Mouse (Mus musculus): ENCODE results near the gene Prlh. TPM values are rescaled to one million over a fixed set of nuclear protein-coding genes. Genes with fewer than 3 reads are reported as not detected.

The Prlh gene
- polyA plus RNA-seq (2015; fragmentation: Nextera tagmentation; extraction: Ambion mirVana): not detected in 2 replicates

DNA sequence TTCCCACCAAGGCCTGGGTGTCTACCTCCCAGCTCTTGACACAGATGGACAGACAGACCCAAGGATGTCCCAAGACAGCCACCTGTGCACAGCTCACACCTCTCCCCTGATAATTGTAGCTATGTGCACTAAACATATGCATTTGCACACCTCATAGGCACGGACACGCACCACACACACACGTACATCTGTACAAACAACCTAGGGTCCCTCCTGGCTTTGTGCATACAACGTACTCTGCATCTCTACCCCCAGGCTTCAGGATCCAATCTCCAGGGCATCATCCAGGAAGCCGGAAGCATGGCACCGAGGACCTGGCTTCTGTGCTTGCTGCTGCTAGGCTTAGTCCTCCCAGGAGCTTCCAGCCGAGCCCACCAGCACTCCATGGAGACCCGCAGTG, at the start of gene Prlh:
TSS of gene Prlh (plus strand) at position 301 of the 400 bp plus-strand sequence.
- H3K4me2 ChIP-seq: no peak within 1 kb of the TSS
- no peak for ATAC-seq (ENCODE audit: extremely low read depth, insufficient number of reproducible peaks, low FRiP score, low TSS enrichment)
- H3K36me3 ChIP-seq: no peaks in the 10 kb centered on the region
- no peaks in the 10 kb centered on the region for H3K9me3 ChIP-seq
- peaks cover 50% of the 10 kb centered on the region for H3K27me3 ChIP-seq (replicated peaks)
- H3K9ac ChIP-seq: no peak within 1 kb of the TSS
- WGBS: 77% methylated on average over 8 of the region's 8 CpGs
- H3K4me1 ChIP-seq: no peaks in the 10 kb centered on the region
- no peak within 1 kb of the TSS for H3K27ac ChIP-seq (replicated peaks)
- no peak within 1 kb of the TSS for H3K4me3 ChIP-seq

DNA sequence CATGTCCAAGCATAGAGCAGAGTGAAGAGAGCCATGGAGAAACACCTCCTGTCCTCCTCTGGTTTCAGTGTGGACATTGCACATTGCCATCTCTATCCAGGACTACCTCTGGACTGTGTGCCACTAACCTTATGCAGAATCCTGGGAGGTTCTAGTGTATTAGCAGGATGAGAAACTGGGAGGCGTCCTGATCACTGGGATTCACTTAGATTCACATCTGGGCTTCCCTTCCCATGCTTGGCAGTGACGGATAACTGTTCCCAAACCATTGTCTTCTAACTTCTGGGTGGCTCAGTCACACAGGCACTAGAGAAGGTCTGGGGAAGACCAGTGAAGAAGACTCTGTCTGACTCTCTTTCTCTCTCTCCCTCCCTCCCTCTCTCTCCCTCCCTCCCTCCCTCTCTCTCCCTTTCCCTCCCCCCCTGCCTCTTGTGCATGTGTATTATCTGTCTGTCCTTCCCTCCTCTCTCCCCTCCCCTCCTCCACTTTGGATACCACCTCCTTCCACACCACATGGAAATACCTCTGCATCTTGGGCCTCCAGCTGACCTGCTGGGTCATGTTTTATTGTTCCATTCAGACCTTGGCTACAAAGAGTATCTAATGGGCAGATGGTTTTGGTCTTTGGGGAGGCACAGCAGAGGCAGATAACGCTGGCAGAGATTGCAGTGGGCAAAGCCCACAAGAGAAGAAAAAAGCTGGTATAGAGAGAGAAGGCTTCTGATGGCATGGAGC, 49.5 kb upstream of the Prlh start:
- Histone ChIP-seq H3K4me2 (no peak overlapping the region), H3K9ac (no peak overlapping the region), H3K36me3 (no peaks in the 10 kb centered on the region), H3K9me3 (no peaks in the 10 kb centered on the region), H3K4me3 (no peak overlapping the region), H3K4me1 (peaks cover 13% of the 10 kb centered on the region), H3K27ac (replicated peaks) (0 out of 2 replicates have a peak overlapping the region, but pooled peaks have one; percentile 28), H3K27me3 (replicated peaks) (peaks cover 30% of the 10 kb centered on the region)
- no peak for ATAC-seq (ENCODE audit: extremely low read depth, insufficient number of reproducible peaks, low FRiP score, low TSS enrichment)
- 57% methylated on average over 3 of the region's 3 CpGs for WGBS

DNA sequence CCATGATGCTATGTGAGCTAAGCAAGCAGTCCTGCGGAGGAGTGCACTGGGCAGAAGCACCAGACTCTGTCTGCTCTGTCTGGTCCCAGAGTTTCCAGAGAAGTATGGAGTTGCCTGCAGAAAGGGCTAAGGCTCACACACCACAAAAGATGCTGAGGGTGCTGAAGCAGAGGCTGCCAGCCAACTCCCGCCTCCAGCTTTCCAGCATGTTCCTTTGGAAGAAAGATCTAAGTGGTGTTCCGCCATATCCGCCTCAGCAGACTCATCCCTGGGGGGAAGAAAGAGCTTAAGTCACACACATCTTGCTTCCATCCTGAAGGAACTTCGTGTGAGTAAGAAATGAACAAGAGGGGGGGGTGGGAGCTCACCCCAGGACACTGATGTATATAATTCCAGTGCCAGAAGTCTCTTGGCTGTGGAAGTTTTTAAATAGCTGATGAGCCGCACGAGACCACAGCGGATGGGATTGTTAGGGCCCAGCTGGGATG, 48.9 kb upstream of the Prlh start:
- H3K4me3 ChIP-seq: no peak overlapping the region
- no peaks in the 10 kb centered on the region for H3K36me3 ChIP-seq
- no peaks in the 10 kb centered on the region for H3K9me3 ChIP-seq
- H3K9ac ChIP-seq: no peak overlapping the region
- WGBS: 61% methylated on average over 8 of the region's 8 CpGs
- no peak overlapping the region for H3K4me2 ChIP-seq
- ATAC-seq (ENCODE audit: extremely low read depth, insufficient number of reproducible peaks, low FRiP score, low TSS enrichment): no peak
- H3K27me3 ChIP-seq (replicated peaks): peaks cover 36% of the 10 kb centered on the region
- 0 out of 2 replicates have a peak overlapping the region, but pooled peaks have one; percentile 28 for H3K27ac ChIP-seq (replicated peaks)
- peaks cover 11% of the 10 kb centered on the region for H3K4me1 ChIP-seq

DNA sequence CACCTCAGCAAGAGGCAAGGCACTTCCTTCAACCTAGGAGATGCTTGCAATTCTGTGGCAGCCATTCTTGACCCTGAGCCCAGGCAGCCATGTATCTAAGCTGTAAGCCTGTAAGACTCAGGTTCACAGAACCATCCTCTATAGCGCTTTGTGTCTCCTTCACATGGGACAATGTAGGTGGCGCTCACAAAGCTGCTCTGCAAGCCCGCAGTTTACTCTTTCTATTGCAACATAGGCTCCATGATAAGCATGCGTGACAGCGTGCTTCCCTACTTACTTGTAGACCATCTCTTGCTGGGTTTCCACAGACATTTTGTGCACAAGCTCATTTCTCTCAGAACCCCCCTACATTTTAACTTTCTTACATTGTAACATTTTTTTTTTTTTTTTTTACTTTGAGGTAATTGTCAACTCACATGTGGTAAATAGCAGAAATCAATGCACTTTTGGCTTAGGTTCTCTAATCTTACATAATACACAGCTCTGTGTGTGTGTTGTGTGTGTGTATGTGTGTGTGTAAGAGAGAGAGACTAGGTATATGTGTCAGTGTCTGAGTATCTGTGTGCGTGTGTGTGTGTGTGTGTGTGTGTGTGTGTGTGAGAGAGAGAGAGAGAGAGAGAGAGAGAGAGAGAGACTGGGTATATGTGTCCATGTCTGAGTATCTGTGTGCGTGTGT, 48.0 kb upstream of the Prlh start:
- peaks cover 20% of the 10 kb centered on the region for H3K4me1 ChIP-seq
- WGBS: 73% methylated on average over 7 of the region's 7 CpGs
- peaks cover 42% of the 10 kb centered on the region for H3K27me3 ChIP-seq (replicated peaks)
- no peaks in the 10 kb centered on the region for H3K9me3 ChIP-seq
- no peak for ATAC-seq (ENCODE audit: extremely low read depth, insufficient number of reproducible peaks, low FRiP score, low TSS enrichment)
- no peak overlapping the region for H3K27ac ChIP-seq (replicated peaks)
- H3K9ac ChIP-seq: no peak overlapping the region
- no peaks in the 10 kb centered on the region for H3K36me3 ChIP-seq
- no peak overlapping the region for H3K4me3 ChIP-seq
- no peak overlapping the region for H3K4me2 ChIP-seq

DNA sequence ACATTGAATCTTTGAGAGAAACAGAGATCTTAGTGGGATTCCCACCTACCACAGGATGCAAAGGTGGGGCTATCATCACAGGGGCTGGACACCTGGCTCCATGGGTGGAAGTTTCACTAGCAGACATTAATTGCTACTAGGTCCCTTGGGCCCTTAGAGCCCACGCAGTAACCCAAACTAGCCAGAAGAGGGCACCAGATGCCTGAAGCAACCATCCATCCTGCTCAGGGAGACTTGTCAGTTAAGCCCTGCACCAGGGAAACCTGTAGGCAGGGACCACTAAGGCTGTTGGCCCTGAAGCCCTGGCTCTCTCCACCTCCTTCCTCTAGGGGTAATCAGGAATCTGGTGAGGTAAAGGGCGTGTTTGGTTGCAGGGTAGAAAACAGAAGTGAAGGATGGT, 46.6 kb upstream of the Prlh start:
- peaks cover 55% of the 10 kb centered on the region for H3K27me3 ChIP-seq (replicated peaks)
- no peak overlapping the region for H3K4me2 ChIP-seq
- 0% methylated on average over 2 of the region's 2 CpGs for WGBS
- H3K4me1 ChIP-seq: peaks cover 28% of the 10 kb centered on the region
- H3K9ac ChIP-seq: no peak overlapping the region
- H3K36me3 ChIP-seq: no peaks in the 10 kb centered on the region
- ATAC-seq (ENCODE audit: extremely low read depth, insufficient number of reproducible peaks, low FRiP score, low TSS enrichment): no peak
- H3K4me3 ChIP-seq: no peak overlapping the region
- H3K27ac ChIP-seq (replicated peaks): no peak overlapping the region
- H3K9me3 ChIP-seq: no peaks in the 10 kb centered on the region

DNA sequence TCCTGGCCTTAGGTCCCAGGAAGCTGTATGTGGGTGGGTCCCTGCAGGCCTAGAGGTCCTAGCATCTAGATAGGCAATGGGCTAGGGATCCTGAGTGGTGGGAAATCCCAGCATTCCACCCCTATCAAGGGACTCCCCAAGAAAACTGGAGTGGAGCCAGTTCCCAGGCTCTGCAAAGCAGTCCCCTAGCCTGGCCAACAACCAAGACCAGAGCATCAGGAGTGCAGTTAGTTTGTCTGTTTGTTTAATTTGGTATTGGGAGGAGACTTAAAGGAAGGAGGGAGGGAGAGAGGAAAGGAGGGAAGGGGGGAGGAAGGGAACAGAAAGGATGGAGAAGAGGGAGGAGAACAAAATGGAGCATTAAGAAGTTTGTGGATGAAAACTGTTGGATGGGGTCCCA, 43.7 kb upstream of the Prlh start:
- H3K4me2 ChIP-seq: peak overlapping the region; percentile 54
- H3K4me3 ChIP-seq: no peak overlapping the region
- peaks cover 49% of the 10 kb centered on the region for H3K27me3 ChIP-seq (replicated peaks)
- 0 out of 2 replicates have a peak overlapping the region, but pooled peaks have one; percentile 45 for H3K27ac ChIP-seq (replicated peaks)
- H3K4me1 ChIP-seq: peaks cover 23% of the 10 kb centered on the region
- no peaks in the 10 kb centered on the region for H3K36me3 ChIP-seq
- no peak for ATAC-seq (ENCODE audit: extremely low read depth, insufficient number of reproducible peaks, low FRiP score, low TSS enrichment)
- no peak overlapping the region for H3K9ac ChIP-seq
- no peaks in the 10 kb centered on the region for H3K9me3 ChIP-seq

DNA sequence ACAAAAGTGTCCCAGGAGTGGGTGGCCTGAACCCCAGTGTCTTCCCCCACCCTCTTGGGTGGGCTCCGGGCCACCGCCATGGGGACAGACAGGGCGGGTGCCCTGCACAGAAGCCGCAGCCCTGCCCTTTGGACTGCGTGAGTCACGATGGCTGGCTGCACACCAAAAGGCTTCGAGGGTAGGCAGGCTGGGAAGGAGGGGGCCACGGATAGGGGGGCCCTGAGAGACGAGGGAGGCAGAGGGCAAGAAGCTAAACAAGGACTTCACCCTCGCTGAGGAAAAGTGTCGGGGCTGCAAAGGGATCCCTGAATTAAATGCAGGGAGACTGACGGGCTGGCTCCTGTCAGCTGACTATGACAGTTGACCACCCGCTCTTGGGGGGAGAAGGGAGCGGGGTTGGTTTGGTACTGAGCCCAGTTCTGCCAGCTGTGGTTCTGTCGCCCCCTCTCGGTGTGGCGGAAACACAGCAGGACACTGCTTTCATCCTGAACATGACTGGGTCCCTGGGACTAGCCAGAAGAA, 43.2 kb upstream of the Prlh start:
- Histone ChIP-seq H3K9me3 (no peaks in the 10 kb centered on the region), H3K9ac (no peak overlapping the region), H3K27ac (replicated peaks) (peak overlapping the region; percentile 45; the same call in 1 of the 2 replicates), H3K27me3 (replicated peaks) (peaks cover 49% of the 10 kb centered on the region), H3K4me2 (peak overlapping the region; percentile 54), H3K4me3 (peak overlapping the region; percentile 11; the same call in 1 of the 2 replicates), H3K4me1 (peaks cover 23% of the 10 kb centered on the region), H3K36me3 (no peaks in the 10 kb centered on the region)
- whole genome bisulfite sequencing: 35% methylated on average over 17 of the region's 17 CpGs
- ATAC-seq (ENCODE audit: extremely low read depth, insufficient number of reproducible peaks, low FRiP score, low TSS enrichment): no peak

DNA sequence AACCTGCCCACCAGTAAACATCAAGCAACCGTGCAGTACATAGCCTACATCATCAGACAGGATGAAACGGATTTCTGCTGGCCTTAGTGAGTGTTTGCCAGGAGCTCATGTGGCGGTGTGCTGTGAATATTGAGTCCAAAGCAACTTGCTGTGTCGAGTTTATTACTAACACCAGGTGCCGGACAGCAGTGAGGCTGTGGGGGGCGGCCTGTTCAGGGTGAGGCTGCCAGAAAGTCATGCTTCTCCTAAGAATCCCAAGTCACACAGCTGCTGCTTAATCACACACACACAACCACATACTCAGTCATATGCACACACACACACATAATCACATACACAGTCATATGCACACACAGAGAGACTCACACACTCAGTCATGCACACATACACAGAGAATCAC, 39.7 kb upstream of the Prlh start:
- no peak overlapping the region for H3K4me3 ChIP-seq
- H3K27ac ChIP-seq (replicated peaks): no peak overlapping the region
- H3K4me1 ChIP-seq: peaks cover 49% of the 10 kb centered on the region
- H3K27me3 ChIP-seq (replicated peaks): peaks cover 49% of the 10 kb centered on the region
- H3K9me3 ChIP-seq: no peaks in the 10 kb centered on the region
- H3K4me2 ChIP-seq: no peak overlapping the region
- no peak overlapping the region for H3K9ac ChIP-seq
- no peaks in the 10 kb centered on the region for H3K36me3 ChIP-seq
- ATAC-seq (ENCODE audit: extremely low read depth, insufficient number of reproducible peaks, low FRiP score, low TSS enrichment): no peak
- 70% methylated on average over 6 of the region's 6 CpGs for WGBS

DNA sequence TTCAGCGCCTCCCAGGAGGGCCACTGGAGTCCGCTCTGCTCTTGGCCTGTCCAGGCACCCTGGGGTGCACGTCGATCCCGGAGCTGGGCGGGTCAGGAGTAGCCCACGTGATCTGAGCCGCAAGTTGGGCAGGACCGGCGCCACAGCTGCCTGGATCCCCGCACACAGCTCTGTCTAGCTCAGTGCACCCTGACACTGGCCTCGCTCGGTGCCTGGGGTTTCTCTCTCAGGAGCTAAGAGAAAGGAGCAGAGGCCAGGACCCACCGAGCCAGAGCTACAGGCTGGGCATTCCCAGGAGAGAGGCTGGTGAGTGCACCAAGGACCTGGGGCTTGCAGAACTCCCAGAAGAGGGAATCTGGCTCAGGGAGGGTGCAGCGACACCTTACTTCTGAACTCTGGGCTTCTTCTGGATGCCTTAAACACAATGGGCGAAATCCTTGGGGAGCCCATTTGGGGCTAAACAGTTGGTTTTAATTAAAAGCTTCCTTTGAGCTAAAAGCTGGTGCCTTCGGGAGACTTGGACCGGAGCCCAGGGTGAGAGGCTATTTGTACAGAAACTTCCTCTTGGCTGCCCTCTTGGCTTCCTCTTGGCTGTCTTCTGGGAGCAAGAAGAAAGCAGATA, 37.8 kb upstream of the Prlh start, which contains the start of gene Mlph:
TSS of gene Mlph (plus strand) at position 138 of the 622 bp plus-strand sequence.
- Histone ChIP-seq H3K36me3 (no peaks in the 10 kb centered on the region), H3K27ac (replicated peaks) (no peak within 1 kb of the TSS), H3K27me3 (replicated peaks) (peaks cover 34% of the 10 kb centered on the region), H3K9me3 (peaks cover 13% of the 10 kb centered on the region; the same call in 1 of the 2 replicates), H3K4me2 (peak within 1 kb of the TSS; percentile 66), H3K4me1 (peaks cover 37% of the 10 kb centered on the region), H3K4me3 (peak within 1 kb of the TSS; percentile 36), H3K9ac (peak within 1 kb of the TSS; percentile 61)
- peak; percentile 37; the same call in 1 of the 2 replicates for ATAC-seq (ENCODE audit: extremely low read depth, insufficient number of reproducible peaks, low FRiP score, low TSS enrichment)
- WGBS: 8% methylated on average over 18 of the region's 18 CpGs

DNA sequence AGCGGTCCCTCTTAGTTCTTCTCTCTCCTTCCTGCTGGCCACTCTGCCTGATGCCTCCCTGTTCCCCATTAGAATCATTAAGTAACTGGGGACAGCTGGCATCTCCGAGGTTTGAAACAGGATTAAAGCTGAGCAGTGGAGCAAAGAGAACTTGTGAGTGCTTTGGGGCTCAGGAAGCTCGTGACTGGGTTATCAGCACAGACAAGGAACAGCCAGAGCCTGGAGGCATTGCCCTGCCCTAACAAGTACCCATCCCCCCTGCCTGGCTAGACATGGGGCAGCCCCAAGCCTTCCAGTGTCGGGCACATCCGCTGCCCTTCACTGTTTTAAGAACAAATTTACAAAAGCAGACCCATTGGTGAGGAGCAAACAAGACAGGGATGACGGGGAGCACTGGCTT, 35.4 kb upstream of the Prlh start:
- Histone ChIP-seq H3K27ac (replicated peaks) (no peak overlapping the region), H3K27me3 (replicated peaks) (peaks cover 21% of the 10 kb centered on the region), H3K4me2 (no peak overlapping the region), H3K4me1 (peaks cover 30% of the 10 kb centered on the region), H3K9me3 (peaks cover 15% of the 10 kb centered on the region; the same call in 1 of the 2 replicates), H3K4me3 (no peak overlapping the region), H3K36me3 (no peaks in the 10 kb centered on the region), H3K9ac (no peak overlapping the region)
- 38% methylated on average over 6 of the region's 6 CpGs for WGBS
- no peak for ATAC-seq (ENCODE audit: extremely low read depth, insufficient number of reproducible peaks, low FRiP score, low TSS enrichment)

DNA sequence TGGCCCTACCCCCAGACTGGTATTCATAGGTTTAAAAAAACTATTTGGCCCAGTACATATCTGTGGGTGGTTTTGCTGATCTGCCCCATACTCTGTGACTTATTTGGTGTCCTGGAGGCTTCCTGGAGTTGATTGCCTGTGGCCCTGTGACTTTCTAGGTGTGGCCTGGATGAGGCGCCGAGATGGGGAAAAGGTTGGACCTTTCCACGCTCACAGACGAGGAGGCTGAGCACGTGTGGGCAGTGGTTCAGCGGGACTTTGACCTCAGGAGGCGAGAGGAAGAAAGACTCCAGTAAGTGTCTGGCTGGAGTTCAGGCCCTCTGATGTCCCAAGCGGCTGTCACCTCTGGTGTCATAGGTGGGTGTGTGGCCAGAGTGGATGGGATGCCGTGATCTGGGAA, 31.2 kb upstream of the Prlh start:
- ATAC-seq (ENCODE audit: extremely low read depth, insufficient number of reproducible peaks, low FRiP score, low TSS enrichment): no peak
- Histone ChIP-seq H3K27me3 (replicated peaks) (peaks cover 9% of the 10 kb centered on the region; the same call in 1 of the 2 replicates), H3K27ac (replicated peaks) (no peak overlapping the region), H3K9me3 (peaks cover 15% of the 10 kb centered on the region; the same call in 1 of the 2 replicates), H3K9ac (no peak overlapping the region), H3K4me1 (peaks cover 21% of the 10 kb centered on the region), H3K4me3 (no peak overlapping the region), H3K4me2 (no peak overlapping the region), H3K36me3 (no peaks in the 10 kb centered on the region)
- 79% methylated on average over 9 of the region's 9 CpGs for WGBS
